Mouse (Mus musculus) gastrocnemius, postnatal 4 days (tissue): ENCODE measurements around the gene Tomm40. TPM values are rescaled to one million over a fixed set of nuclear protein-coding genes. Genes with fewer than 3 reads are reported as not detected.

ENCODE experiments used
- DNase-seq, 2 experiments: peaks; one replicate each; pipeline ENCODE4 v3.0.0; 2021 to 2022; ENCODE audit warnings: low spot score in 2 of 2, mixed read lengths in 2 of 2
- total RNA-seq, 2 experiments: library from RNA; stranded (reverse); gene quantifications; 2 replicates each; pipeline ENCODE4 v1.2.3; 2021

The Tomm40 gene
- total RNA-seq, 2 experiments from 2014 or later = 68.4 to 72.0 TPM

- DNase-seq = no peak
Observed at GRCm38 (mm10) chr7:19713196-19713595, 2.0 kb downstream of the Tomm40 start.

- no peak for DNase-seq
Observed at GRCm38 (mm10) chr7:19712414-19712813, 2.8 kb downstream of the Tomm40 start.

GRCm38 (mm10) chr7:19710650-19711049, 4.6 kb downstream of the Tomm40 start:
- no peak for DNase-seq

DNA sequence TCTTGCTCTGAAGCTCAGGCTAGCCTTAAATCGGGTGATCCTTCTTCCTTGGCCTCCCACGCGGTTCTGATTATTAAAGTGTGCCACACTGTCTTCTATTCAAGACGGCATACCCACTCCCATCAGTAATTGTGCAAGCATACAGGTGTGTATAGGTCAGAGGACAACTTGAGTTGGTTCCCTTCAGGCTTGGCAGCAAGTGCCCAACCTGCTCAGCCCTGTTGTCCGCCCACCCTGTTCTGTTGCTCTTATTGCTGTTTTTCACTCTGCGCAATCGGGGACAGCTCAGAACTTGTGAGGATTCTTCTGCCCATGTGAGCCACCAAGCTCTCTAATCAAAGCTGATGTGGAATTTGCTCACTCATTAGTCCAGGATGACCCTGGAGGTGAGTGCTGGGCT, 10.0 kb downstream of the Tomm40 start:
- no peak for DNase-seq

- no peak for DNase-seq
Observed at GRCm38 (mm10) chr7:19704475-19704874, 10.8 kb downstream of the Tomm40 start.

- DNase-seq = no peak
Observed at GRCm38 (mm10) chr7:19702859-19703555, 12.2 kb downstream of the Tomm40 start.

DNA sequence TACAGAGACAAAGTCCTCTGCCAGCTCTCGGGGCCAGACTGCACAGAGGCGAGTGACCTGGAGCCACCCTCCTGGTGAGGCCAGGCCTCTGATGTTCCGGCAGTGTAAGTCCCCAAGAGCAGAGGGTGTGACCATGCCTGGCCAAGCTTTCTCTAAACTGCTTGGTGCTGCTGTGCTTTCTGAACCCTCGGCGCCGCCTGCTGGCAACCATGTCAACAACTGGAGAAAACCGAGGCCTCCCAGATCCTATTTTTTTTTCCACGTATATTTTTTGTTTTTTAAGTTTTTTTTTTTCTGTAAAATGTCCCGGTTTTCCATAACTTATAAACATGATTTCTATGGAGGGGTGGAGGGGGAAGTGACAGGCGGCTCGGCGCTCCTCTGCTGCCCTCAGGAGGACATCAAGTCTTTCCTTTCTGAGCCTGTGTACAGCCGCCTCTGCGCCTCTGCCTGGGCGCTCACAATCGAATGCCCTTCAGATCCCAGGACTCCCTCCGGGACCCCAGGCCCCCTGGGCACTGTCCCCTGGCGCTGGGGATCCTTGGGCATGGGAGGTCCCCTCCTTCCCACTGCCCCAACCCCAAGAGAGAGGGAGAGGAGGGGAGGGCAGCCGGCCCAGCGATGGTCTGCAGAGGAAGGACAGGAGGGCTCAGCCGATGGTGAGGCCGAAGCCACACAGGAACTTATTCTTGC, 14.0 kb downstream of the Tomm40 start:
- peak in 1 of 2 experiments; percentile 73 for DNase-seq

- DNase-seq = no peak
Observed at GRCm38 (mm10) chr7:19700299-19701068, 14.8 kb downstream of the Tomm40 start.

DNA sequence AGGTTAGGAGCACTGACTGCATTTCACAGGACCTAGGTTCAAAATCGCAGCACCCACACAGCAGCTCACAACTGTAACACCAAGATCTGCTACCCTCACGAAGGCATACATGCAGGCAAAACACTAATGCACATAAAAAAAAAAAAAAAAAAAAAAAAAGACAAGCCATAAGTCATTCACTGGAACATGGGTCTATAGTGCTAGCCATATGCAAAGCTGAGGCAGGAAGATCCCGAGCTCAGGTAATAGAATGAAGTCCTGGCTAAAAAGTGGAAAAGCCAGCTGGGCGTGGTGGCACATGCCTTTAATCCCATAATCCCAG, 15.4 kb downstream of the Tomm40 start:
- DNase-seq = no peak

GRCm38 (mm10) chr7:19698907-19699826, 16.1 kb downstream of the Tomm40 start, which contains the start of gene Apoe:
Gene Apoe, minus strand, starts transcription at chr7:19699188.
- peak in 1 of 2 experiments; percentile 34 for DNase-seq

DNA sequence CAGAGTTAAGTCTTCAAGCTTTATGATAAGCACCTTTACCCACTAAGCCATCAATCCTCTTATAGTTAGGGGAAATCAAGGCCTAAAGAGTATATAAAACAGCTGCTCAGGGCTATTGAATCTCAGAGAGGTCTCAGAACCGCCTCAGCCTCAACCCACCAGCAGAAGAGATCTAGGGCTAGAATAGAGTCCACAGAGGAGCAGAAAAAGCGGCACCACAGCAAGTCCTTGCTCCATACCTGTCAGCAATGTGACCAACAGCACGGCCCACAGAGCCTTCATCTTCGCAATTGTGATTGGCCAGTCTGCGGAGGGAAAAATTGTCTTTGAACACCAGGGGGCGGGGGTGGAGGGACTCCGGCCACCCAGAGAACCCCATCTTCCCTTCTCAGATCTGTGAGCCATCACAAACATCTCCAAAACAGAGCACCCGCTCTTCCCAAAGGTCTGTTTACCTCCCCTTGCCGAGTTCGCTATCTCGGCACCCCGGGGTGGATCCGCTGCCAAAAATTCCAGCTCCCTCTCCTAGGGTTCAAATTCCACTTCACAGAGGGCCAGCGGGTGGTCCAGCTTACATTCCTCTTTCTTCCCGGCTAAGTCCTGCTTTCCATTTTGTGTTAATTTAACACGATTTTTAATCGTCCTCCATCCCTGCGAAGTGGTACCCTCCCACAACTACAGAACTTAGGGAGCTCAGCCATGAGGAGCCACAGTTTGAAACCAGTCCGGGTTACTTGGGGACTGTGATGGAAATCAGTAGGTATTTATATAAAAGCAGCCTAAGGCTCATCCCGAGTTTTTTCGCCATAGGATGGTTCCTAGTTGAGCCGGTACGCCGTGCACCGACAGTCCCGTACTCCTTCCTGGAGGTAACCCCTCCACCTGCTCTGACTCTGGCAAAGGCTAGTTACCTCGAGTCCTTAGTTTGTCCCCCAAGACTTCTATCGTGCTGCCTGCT, 17.0 kb downstream of the Tomm40 start:
- DNase-seq = no peak

DNA sequence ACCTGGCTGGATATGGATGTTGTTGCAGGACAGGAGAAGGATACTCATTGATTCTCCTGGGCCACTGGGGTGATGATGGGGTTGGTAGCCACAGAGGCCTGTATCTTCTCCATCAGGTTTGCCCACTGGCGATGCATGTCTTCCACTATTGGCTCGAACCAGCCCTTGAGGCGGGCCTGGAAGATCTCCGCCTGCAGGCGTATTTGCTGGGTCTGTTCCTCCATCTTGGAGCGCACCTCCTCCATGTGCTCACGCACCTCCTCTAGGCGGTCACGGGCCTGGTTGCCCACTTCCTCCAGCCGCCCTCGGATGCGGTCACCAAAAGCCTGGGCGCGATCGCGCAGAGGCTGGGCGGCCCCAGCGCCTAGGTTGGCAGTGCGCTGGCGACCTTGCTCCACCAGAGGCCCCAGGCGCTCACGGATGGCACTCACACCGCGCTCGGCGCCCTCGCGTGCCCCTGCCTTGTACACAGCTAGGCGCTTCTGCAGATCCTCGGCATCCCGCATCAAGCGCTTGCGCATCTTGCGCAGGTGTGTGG, 18.8 kb downstream of the Tomm40 start:
- no peak for DNase-seq

DNA sequence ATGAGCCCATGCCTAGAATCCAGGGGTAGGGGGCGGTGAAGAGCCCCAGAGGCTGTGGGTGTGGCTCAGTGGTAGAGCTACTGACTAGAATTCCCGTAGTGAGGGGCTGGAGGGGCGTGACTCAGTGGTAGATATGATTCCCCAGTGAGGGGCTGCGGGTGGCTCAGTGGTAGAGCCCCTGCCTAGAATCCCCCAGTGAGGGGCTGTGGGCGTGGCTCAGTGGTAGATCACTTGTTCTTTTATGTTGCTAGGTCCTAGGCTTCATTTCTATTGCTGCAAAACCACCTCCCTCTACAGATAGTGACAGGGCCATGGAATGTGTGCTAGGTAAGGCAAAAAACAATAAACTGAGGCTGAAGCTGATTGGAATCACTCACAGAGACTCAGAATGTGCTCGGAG, 19.4 kb downstream of the Tomm40 start:
- DNase-seq = no peak

DNA sequence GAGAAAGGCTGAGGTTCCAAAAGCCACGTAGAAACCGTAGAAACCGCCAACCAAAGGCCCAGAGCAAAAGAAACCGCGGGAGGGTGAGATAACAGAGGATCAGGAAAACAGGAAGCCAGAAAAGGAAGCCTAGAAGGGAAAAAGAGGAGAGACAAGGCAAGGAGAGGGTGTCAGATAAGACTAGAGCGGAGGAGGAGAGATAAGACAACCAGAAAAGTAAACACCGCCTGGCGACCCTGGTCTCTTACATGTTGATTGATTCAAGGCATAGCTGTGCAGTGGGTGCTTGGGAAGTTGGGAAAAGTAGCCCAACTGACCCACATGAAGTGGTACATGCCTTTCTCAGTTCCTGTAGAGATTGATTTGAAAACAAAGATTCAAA, 20.0 kb downstream of the Tomm40 start:
- no peak for DNase-seq

DNA sequence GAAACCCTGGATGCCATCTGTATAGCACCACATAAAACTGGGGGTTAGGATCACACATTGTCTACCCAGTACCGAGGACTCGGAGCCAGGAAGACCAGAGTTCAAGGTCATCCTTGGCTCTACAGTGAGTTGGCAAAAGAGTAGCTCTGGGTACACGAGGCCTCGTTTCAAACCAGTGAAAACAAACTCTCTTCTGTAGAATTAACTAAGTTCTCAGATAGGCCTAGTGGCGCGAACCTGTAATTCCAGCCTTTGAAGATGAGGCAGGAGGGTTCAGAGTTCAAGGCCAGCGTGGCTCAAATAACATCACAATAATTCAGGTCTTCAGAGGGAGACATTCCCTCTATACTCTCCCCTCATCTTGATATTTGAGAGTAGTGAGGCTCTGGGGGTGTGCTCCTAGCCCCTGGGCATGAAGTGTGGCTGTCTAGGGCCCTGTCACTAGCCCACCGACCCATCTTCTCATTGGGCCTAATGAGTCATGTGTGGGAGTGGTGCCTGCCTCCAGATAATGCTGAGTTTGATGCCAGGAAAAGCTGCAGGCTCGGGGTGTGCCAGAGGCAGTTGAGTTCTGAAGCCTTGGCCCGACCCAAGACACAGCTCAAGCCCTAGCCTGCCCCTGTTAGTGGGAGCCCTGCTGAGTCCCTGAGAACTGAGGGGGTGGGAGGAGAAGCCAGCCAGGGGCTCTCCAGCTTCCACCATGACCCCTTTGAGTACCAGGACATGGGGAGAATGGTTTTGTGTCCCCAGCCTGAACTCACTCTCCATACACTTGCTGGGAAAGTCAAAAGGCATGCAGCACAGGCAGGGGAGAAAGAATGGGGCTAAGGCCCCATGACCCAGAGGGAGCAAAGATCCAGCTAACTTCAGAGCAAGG, 20.7 kb downstream of the Tomm40 start:
- DNase-seq = no peak

- DNase-seq = peak in 1 of 2 experiments; percentile 34
Observed at GRCm38 (mm10) chr7:19693421-19693820, 21.8 kb downstream of the Tomm40 start.

DNA sequence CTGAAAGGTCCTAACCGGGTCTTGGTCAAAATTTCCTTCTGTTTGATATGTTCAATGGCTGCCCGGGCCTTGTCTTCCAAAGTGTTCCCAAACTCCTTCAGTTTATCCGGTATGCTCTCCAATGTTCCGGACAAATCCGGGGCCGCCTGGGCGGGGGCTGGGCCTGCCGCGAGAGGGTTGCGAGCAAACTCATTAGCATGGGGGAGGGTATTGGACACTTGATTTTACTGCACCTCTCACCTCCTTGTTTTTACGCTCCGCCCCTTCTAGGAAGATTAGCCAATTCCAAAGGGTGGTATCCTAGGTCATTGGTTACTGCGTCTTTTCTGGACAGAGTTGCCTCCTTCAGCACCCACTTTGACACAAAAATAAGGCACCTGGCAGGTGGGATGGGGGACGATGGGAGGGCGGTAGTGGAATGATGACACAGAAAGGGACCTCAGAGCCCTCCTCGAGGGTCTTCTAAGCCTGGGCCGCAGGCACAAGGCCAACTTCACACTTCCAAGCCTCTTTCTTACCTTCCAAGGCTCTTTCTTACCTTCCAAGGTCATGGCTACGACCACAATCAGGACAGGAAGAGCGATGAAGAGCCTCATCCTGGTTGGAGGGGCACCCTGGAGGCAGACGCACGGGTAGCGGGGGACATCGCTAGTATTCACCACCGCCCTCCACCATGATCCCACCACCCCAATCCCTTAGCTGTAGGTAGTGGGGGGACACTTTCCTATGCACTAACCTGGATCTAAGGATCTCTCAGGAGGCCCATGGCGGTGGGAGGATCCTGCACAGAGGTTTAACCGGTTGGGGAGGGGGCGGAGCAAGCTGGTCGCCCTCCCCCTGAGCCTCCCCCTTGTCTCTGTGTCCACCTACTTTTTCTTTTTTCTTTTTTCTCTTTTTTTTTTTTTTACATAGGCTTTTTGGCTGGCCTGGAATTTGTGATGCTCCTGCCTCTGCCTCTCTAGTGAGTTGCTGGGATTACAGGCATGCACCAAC, 23.1 kb downstream of the Tomm40 start, which contains the start of gene Apoc1:
Gene Apoc1, minus strand, starts transcription at position 788 of the 993 bp plus-strand sequence.
- no peak for DNase-seq
